Mouse (Mus musculus) E14TG2a.4 (cell line): Measurements from ENCODE around the gene Plekhj1.

Source experiments
- H3K27me3 ChIP-seq: 2 replicates; pipeline ENCODE4 v1.6.1; 2014; ENCODE audit warnings: low read length, control low read depth; ENCODE audit not compliant: insufficient read depth
- H3K36me3 ChIP-seq: 2 replicates; pipeline ENCODE4 v1.6.1; 2014; ENCODE audit warnings: low read length, control low read depth; ENCODE audit not compliant: insufficient read depth
- H3K4me1 ChIP-seq: replicated peaks from 2 replicates; pipeline ENCODE4 v1.6.1; 2014; ENCODE audit warnings: low read depth, low read length, control low read depth
- H3K4me3 ChIP-seq: replicated peaks from 2 replicates; pipeline ENCODE4 v1.5.1; 2014; ENCODE audit warnings: mild to moderate bottlenecking, low read length
- H3K9me3 ChIP-seq: 2 replicates; pipeline ENCODE4 v1.6.1; 2014; ENCODE audit warnings: low read length, control low read depth
- CTCF ChIP-seq: conservative IDR thresholded peaks from 2 replicates; pipeline ENCODE4 v1.5.1; 2014; ENCODE audit warnings: low read length
- NANOG ChIP-seq: IDR thresholded peaks from 2 replicates; pipeline ENCODE4 v1.6.1; 2014; ENCODE audit warnings: borderline replicate concordance, low read length, mixed read lengths
- POU5F1 ChIP-seq: IDR thresholded peaks from 2 replicates; pipeline ENCODE4 v1.6.1; 2014; ENCODE audit warnings: low read length, borderline replicate concordance

Plekhj1 gene

GRCm38 (mm10) chr10:80802996-80803395 lies 4.6 kb upstream of the Plekhj1 start:
- Histone ChIP-seq H3K27me3 (peaks cover 8% of the 10 kb centered on the region), H3K4me3 (no peak overlapping the region), H3K36me3 (peaks cover 59% of the 10 kb centered on the region), H3K4me1 (peaks cover 81% of the 10 kb centered on the region), H3K9me3 (no peaks in the 10 kb centered on the region)
- TF ChIP-seq NANOG (no peak), CTCF (no peak)

- Histone ChIP-seq H3K4me3 (peak overlapping the region; percentile 17; the same call in 1 of the 2 replicates), H3K4me1 (peaks cover 77% of the 10 kb centered on the region), H3K27me3 (peaks cover 8% of the 10 kb centered on the region), H3K9me3 (no peaks in the 10 kb centered on the region), H3K36me3 (peaks cover 60% of the 10 kb centered on the region)
- TF ChIP-seq NANOG = no peak
- no peak for TF ChIP-seq POU5F1
- TF ChIP-seq CTCF = no peak
These were observed 3.9 kb upstream of the Plekhj1 start for GRCm38 (mm10) chr10:80802204-80802912.

- Histone ChIP-seq H3K27me3 (no peaks in the 10 kb centered on the region), H3K4me1 (peaks cover 83% of the 10 kb centered on the region), H3K4me3 (peak overlapping the region; percentile 90), H3K9me3 (no peaks in the 10 kb centered on the region), H3K36me3 (peaks cover 79% of the 10 kb centered on the region)
- TF ChIP-seq POU5F1 (no peak), CTCF (no peak), NANOG (no peak)
These were observed 692 bp upstream of the Plekhj1 start for GRCm38 (mm10) chr10:80799070-80799566.

GRCm38 (mm10) chr10:80797186-80798149 lies 958 bp downstream of the Plekhj1 start:
- Histone ChIP-seq H3K27me3 (no peaks in the 10 kb centered on the region), H3K36me3 (peaks cover 79% of the 10 kb centered on the region), H3K4me3 (peak overlapping the region; percentile 90), H3K4me1 (peaks cover 82% of the 10 kb centered on the region), H3K9me3 (no peaks in the 10 kb centered on the region)
- TF ChIP-seq POU5F1 = no peak
- TF ChIP-seq NANOG = no peak
- TF ChIP-seq CTCF = no peak

GRCm38 (mm10) chr10:80796307-80796848 lies 2.0 kb downstream of the Plekhj1 start:
- no peak for TF ChIP-seq NANOG
- TF ChIP-seq CTCF = no peak
- no peak for TF ChIP-seq POU5F1
- Histone ChIP-seq H3K9me3 (no peaks in the 10 kb centered on the region), H3K36me3 (peaks cover 71% of the 10 kb centered on the region), H3K4me3 (peak overlapping the region; percentile 90), H3K27me3 (no peaks in the 10 kb centered on the region), H3K4me1 (peaks cover 80% of the 10 kb centered on the region)

GRCm38 (mm10) chr10:80794750-80795149 lies 3.7 kb downstream of the Plekhj1 start:
- TF ChIP-seq CTCF = no peak
- TF ChIP-seq POU5F1 = no peak
- no peak for TF ChIP-seq NANOG
- Histone ChIP-seq H3K36me3 (peaks cover 71% of the 10 kb centered on the region), H3K4me3 (no peak overlapping the region), H3K9me3 (no peaks in the 10 kb centered on the region), H3K27me3 (no peaks in the 10 kb centered on the region), H3K4me1 (peaks cover 78% of the 10 kb centered on the region)

- H3K4me3 ChIP-seq = no peak overlapping the region
- no peak for TF ChIP-seq POU5F1
- TF ChIP-seq CTCF = no peak
- TF ChIP-seq NANOG = no peak
- peaks cover 78% of the 10 kb centered on the region for H3K36me3 ChIP-seq
- no peaks in the 10 kb centered on the region for H3K27me3 ChIP-seq
- peaks cover 73% of the 10 kb centered on the region for H3K4me1 ChIP-seq
- H3K9me3 ChIP-seq = no peaks in the 10 kb centered on the region
These were observed 4.6 kb downstream of the Plekhj1 start for GRCm38 (mm10) chr10:80793803-80794202.

- Histone ChIP-seq H3K4me1 (peaks cover 73% of the 10 kb centered on the region), H3K9me3 (no peaks in the 10 kb centered on the region)
- TF ChIP-seq NANOG (no peak), POU5F1 (no peak), CTCF (no peak)
These were observed 5.2 kb downstream of the Plekhj1 start for GRCm38 (mm10) chr10:80793033-80793784.

More at GRCm38 (mm10) chr10:80793033-80793784, 5.2 kb downstream of the Plekhj1 start:
- peaks cover 84% of the 10 kb centered on the region for H3K36me3 ChIP-seq
- no peaks in the 10 kb centered on the region for H3K27me3 ChIP-seq
- no peak overlapping the region for H3K4me3 ChIP-seq
